Mouse (Mus musculus) brain, adult 2 months (tissue): ENCODE measurements around the gene Racgap1.

ENCODE experiments used
- DNase-seq: peaks from one replicate; pipeline ENCODE4 v3.0.0; 2011; ENCODE audit warnings: low read depth, low spot score

Racgap1 gene

GRCm38 (mm10) chr15:99651163-99651872 is at the start of gene Racgap1:
TSS of gene Racgap1 (minus strand) at chr15:99651656.
- peak; percentile 98 for DNase-seq

GRCm38 (mm10) chr15:99700219-99701106 is 49.0 kb upstream of the Racgap1 start:
- DNase-seq: no peak

GRCm38 (mm10) chr15:99699715-99700114 is 48.3 kb upstream of the Racgap1 start:
- DNase-seq: no peak

- DNase-seq: peak; percentile 78
These were observed 47.2 kb upstream of the Racgap1 start for GRCm38 (mm10) chr15:99698533-99699085.

GRCm38 (mm10) chr15:99697309-99697708 is 45.9 kb upstream of the Racgap1 start:
- DNase-seq: no peak

- peak; percentile 56 for DNase-seq
These were observed 40.5 kb upstream of the Racgap1 start for GRCm38 (mm10) chr15:99691976-99692375.

- no peak for DNase-seq
These were observed 39.5 kb upstream of the Racgap1 start for GRCm38 (mm10) chr15:99690924-99691323.

GRCm38 (mm10) chr15:99688712-99689111 is 37.3 kb upstream of the Racgap1 start:
- peak; percentile 93 for DNase-seq

- DNase-seq: no peak
These were observed 32.7 kb upstream of the Racgap1 start for GRCm38 (mm10) chr15:99684156-99684555.

GRCm38 (mm10) chr15:99682880-99683279 is 31.4 kb upstream of the Racgap1 start:
- DNase-seq: no peak

- DNase-seq: no peak
These were observed 27.6 kb upstream of the Racgap1 start for GRCm38 (mm10) chr15:99679008-99679407.

GRCm38 (mm10) chr15:99678063-99678800 is 26.8 kb upstream of the Racgap1 start:
- DNase-seq: peak; percentile 54

- peak; percentile 65 for DNase-seq
These were observed 25.6 kb upstream of the Racgap1 start for GRCm38 (mm10) chr15:99677089-99677488.

GRCm38 (mm10) chr15:99674866-99675265 is 23.4 kb upstream of the Racgap1 start:
- DNase-seq: no peak

GRCm38 (mm10) chr15:99671783-99672182 is 20.3 kb upstream of the Racgap1 start:
- DNase-seq: peak; percentile 65

GRCm38 (mm10) chr15:99670964-99671670 is 19.7 kb upstream of the Racgap1 start:
- DNase-seq: peak; percentile 62

GRCm38 (mm10) chr15:99670154-99670821 is 18.8 kb upstream of the Racgap1 start, which contains the start of gene Asic1:
TSS of gene Asic1 (plus strand) at chr15:99670368.
- peak; percentile 88 for DNase-seq

- DNase-seq: no peak
These were observed 17.9 kb upstream of the Racgap1 start for GRCm38 (mm10) chr15:99669392-99669791.

- peak; percentile 91 for DNase-seq
These were observed 17.4 kb upstream of the Racgap1 start for GRCm38 (mm10) chr15:99668881-99669280.

- DNase-seq: no peak
These were observed 16.1 kb upstream of the Racgap1 start for GRCm38 (mm10) chr15:99667544-99667943.
